Mouse (Mus musculus) liver, adult 2 months (tissue): ENCODE measurements around the gene Nrxn3.

Source experiments
- CTCF ChIP-seq: fragments of 200-500 bp; IDR thresholded peaks from 2 replicates; pipeline ENCODE4 v1.5.1; 2011; ENCODE audit warnings: low read depth, low read length, control low read depth
- POLR2A ChIP-seq: fragments of 200-500 bp; IDR thresholded peaks from 2 replicates; pipeline ENCODE4 v1.6.1; 2011; ENCODE audit warnings: low read length, control low read depth; ENCODE audit not compliant: insufficient read depth; ENCODE audit errors: extremely low read depth

- TF ChIP-seq CTCF (no peak), POLR2A (no peak)
Measured at GRCm38 (mm10) chr12:89333486-89333885, 610.8 kb downstream of the Nrxn3 start.
